Mouse (Mus musculus) heart, postnatal 0 days (tissue): ENCODE measurements around the gene Stk11.

Experiments
- CTCF ChIP-seq: IDR thresholded peaks from 2 replicates; pipeline ENCODE4 v1.5.1; 2016; ENCODE audit warnings: antibody characterized with exemption, control low read depth, low read depth
- EP300 ChIP-seq: IDR thresholded peaks from 2 replicates; pipeline ENCODE4 v1.6.1; 2016; ENCODE audit warnings: antibody characterized with exemption, low read depth

DNA sequence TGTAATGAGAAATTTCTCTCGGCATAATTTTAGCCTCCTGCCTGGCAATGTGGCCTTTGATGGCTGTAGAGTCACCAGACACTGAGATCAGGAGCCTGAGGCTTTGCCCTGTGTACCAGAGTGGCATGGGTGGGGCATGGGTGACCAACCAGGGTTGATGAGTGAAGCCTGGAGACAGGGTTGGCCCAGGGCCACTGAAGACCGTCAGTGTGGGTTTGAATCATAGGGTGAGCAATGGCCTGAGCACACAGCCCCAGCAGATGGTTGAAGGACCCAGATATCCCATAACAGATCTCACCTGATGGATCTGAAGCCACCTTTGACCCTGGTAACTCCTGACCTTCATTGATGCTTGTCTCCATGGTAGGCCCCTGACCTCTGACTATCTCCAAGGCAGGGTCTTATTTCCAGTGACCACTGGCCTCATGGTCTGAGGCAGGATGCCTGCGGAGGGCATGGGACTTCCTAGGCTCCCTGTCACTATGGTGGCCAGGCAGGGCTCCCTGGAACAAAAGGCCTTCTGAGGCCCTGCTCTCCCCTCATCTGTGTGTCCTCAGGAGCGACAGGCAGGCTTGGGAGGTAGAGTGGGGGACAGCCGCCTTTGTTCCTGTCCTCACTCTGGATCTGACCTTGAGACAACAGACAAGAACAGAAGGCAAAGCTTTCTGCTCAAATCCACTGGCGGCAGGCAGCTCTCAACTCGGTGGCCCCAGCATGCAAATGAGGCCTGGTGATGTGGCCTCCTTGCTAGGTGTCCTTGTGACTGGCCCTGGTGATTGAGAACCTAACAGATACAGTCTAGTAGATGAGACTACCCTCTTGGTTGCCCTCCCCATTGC is 62.1 kb downstream of the Stk11 start:
- TF ChIP-seq CTCF (no peak), EP300 (no peak)
